Mouse (Mus musculus): ENCODE results near the gene Igf2r. TPM values are rescaled to one million over a fixed set of nuclear protein-coding genes. Genes with fewer than 3 reads are reported as not detected.

Gene Igf2r
- total and polyA plus RNA-seq, 3 experiments = 20.3 to 75.5 (median 74.3) TPM

GRCm38 (mm10) chr17:12660572-12661260 lies 108.7 kb downstream of the Igf2r start:
- H3K4me1 ChIP-seq (ENCODE audit: insufficient read depth, low read depth, low read length) = peaks cover 11% of the 10 kb centered on the region; the same call in 1 of the 2 replicates
- TF ChIP-seq TAL1 (conservative IDR thresholded peaks at IDR 0.05; ENCODE audit: low read depth, low read length) (no peak), CTCF (IDR thresholded peaks at IDR 0.05; ENCODE audit: low read depth, low read length) (no peak), POLR2AphosphoS5 (IDR thresholded peaks at IDR 0.05; ENCODE audit: insufficient replicate concordance, low read depth, low read length) (no peak), GATA1 (IDR thresholded peaks at IDR 0.05; ENCODE audit: borderline replicate concordance, low read length) (no peak), GATA2 (IDR thresholded peaks at IDR 0.05; ENCODE audit: borderline replicate concordance, low read depth, low read length) (no peak)
- H3K36me3 ChIP-seq (replicated peaks) = no peaks in the 10 kb centered on the region
- no peaks in the 10 kb centered on the region for H3K9me3 ChIP-seq (replicated peaks)
- no peak for ATAC-seq (ENCODE audit: extremely low read depth, insufficient number of reproducible peaks, low FRiP score, poor library complexity, severe bottlenecking)
- H3K4me3 ChIP-seq (ENCODE audit: low read depth, low read length) = no peak overlapping the region
- DNase-seq (ENCODE audit: low spot score) = no peak
- peaks cover 79% of the 10 kb centered on the region for H3K27me3 ChIP-seq (ENCODE audit: insufficient read depth, low read length)

- DNase-seq (ENCODE audit: low spot score) = no peak
Measured at GRCm38 (mm10) chr17:12659233-12659632, 110.2 kb downstream of the Igf2r start.

GRCm38 (mm10) chr17:12658784-12659183 lies 110.7 kb downstream of the Igf2r start:
- Histone ChIP-seq H3K36me3 (replicated peaks) (no peaks in the 10 kb centered on the region), H3K4me1 (ENCODE audit: insufficient read depth, low read depth, low read length) (peaks cover 11% of the 10 kb centered on the region; the same call in 1 of the 2 replicates), H3K4me3 (ENCODE audit: low read depth, low read length) (no peak overlapping the region), H3K27me3 (ENCODE audit: insufficient read depth, low read length) (peaks cover 73% of the 10 kb centered on the region), H3K9me3 (replicated peaks) (no peaks in the 10 kb centered on the region)
- no peak for ATAC-seq (ENCODE audit: extremely low read depth, insufficient number of reproducible peaks, low FRiP score, poor library complexity, severe bottlenecking)
- no peak for DNase-seq (ENCODE audit: low spot score)
- TF ChIP-seq TAL1 (conservative IDR thresholded peaks at IDR 0.05; ENCODE audit: low read depth, low read length) (no peak), POLR2AphosphoS5 (IDR thresholded peaks at IDR 0.05; ENCODE audit: insufficient replicate concordance, low read depth, low read length) (no peak), GATA2 (IDR thresholded peaks at IDR 0.05; ENCODE audit: borderline replicate concordance, low read depth, low read length) (no peak), GATA1 (IDR thresholded peaks at IDR 0.05; ENCODE audit: borderline replicate concordance, low read length) (no peak), CTCF (IDR thresholded peaks at IDR 0.05; ENCODE audit: low read depth, low read length) (no peak)

More at GRCm38 (mm10) chr17:12659233-12659632, 110.2 kb downstream of the Igf2r start:
- no peaks in the 10 kb centered on the region for H3K36me3 ChIP-seq (replicated peaks)
- no peaks in the 10 kb centered on the region for H3K9me3 ChIP-seq (replicated peaks)
- H3K4me1 ChIP-seq (ENCODE audit: insufficient read depth, low read depth, low read length) = peaks cover 11% of the 10 kb centered on the region; the same call in 1 of the 2 replicates
- no peak for ATAC-seq (ENCODE audit: extremely low read depth, insufficient number of reproducible peaks, low FRiP score, poor library complexity, severe bottlenecking)
- TF ChIP-seq GATA2 (IDR thresholded peaks at IDR 0.05; ENCODE audit: borderline replicate concordance, low read depth, low read length) = no peak
- TF ChIP-seq TAL1 (conservative IDR thresholded peaks at IDR 0.05; ENCODE audit: low read depth, low read length) = no peak
- no peak for TF ChIP-seq CTCF (IDR thresholded peaks at IDR 0.05; ENCODE audit: low read depth, low read length)
- H3K4me3 ChIP-seq (ENCODE audit: low read depth, low read length) = no peak overlapping the region
- peaks cover 77% of the 10 kb centered on the region for H3K27me3 ChIP-seq (ENCODE audit: insufficient read depth, low read length)

- ATAC-seq (ENCODE audit: extremely low read depth, insufficient number of reproducible peaks, low FRiP score, poor library complexity, severe bottlenecking) (no peak), DNase-seq (ENCODE audit: low spot score) (no peak)
- no peaks in the 10 kb centered on the region for H3K9me3 ChIP-seq (replicated peaks)
Measured at GRCm38 (mm10) chr17:12655826-12656225, 113.6 kb downstream of the Igf2r start.

GRCm38 (mm10) chr17:12654061-12654460 lies 115.4 kb downstream of the Igf2r start:
- no peaks in the 10 kb centered on the region for H3K9me3 ChIP-seq (replicated peaks)

More at GRCm38 (mm10) chr17:12655826-12656225, 113.6 kb downstream of the Igf2r start:
- Histone ChIP-seq H3K27me3 (ENCODE audit: insufficient read depth, low read length) (peaks cover 67% of the 10 kb centered on the region), H3K4me3 (ENCODE audit: low read depth, low read length) (no peak overlapping the region), H3K36me3 (replicated peaks) (no peaks in the 10 kb centered on the region), H3K4me1 (ENCODE audit: insufficient read depth, low read depth, low read length) (peaks cover 5% of the 10 kb centered on the region; the same call in 1 of the 2 replicates)
- TF ChIP-seq CTCF (IDR thresholded peaks at IDR 0.05; ENCODE audit: low read depth, low read length) (no peak), TAL1 (conservative IDR thresholded peaks at IDR 0.05; ENCODE audit: low read depth, low read length) (no peak), GATA2 (IDR thresholded peaks at IDR 0.05; ENCODE audit: borderline replicate concordance, low read depth, low read length) (no peak), GATA1 (IDR thresholded peaks at IDR 0.05; ENCODE audit: borderline replicate concordance, low read length) (no peak), POLR2AphosphoS5 (IDR thresholded peaks at IDR 0.05; ENCODE audit: insufficient replicate concordance, low read depth, low read length) (no peak)

GRCm38 (mm10) chr17:12652604-12653003 lies 116.9 kb downstream of the Igf2r start:
- ATAC-seq (ENCODE audit: extremely low read depth, insufficient number of reproducible peaks, low FRiP score, poor library complexity, severe bottlenecking) (no peak), DNase-seq (ENCODE audit: low spot score) (no peak)
- H3K27me3 ChIP-seq (ENCODE audit: insufficient read depth, low read length) = peaks cover 67% of the 10 kb centered on the region
- H3K9me3 ChIP-seq (replicated peaks) = no peaks in the 10 kb centered on the region
- no peak overlapping the region for H3K4me3 ChIP-seq (ENCODE audit: low read depth, low read length)
- H3K4me1 ChIP-seq (ENCODE audit: insufficient read depth, low read depth, low read length) = no peaks in the 10 kb centered on the region
- TF ChIP-seq GATA1 (IDR thresholded peaks at IDR 0.05; ENCODE audit: borderline replicate concordance, low read length) = no peak
- H3K36me3 ChIP-seq (replicated peaks) = no peaks in the 10 kb centered on the region

More at GRCm38 (mm10) chr17:12654061-12654460, 115.4 kb downstream of the Igf2r start:
- Histone ChIP-seq H3K36me3 (replicated peaks) (no peaks in the 10 kb centered on the region), H3K4me1 (ENCODE audit: insufficient read depth, low read depth, low read length) (no peaks in the 10 kb centered on the region), H3K4me3 (ENCODE audit: low read depth, low read length) (no peak overlapping the region), H3K27me3 (ENCODE audit: insufficient read depth, low read length) (peaks cover 74% of the 10 kb centered on the region)
- TF ChIP-seq TAL1 (conservative IDR thresholded peaks at IDR 0.05; ENCODE audit: low read depth, low read length) = no peak
- no peak for TF ChIP-seq GATA2 (IDR thresholded peaks at IDR 0.05; ENCODE audit: borderline replicate concordance, low read depth, low read length)
- TF ChIP-seq CTCF (IDR thresholded peaks at IDR 0.05; ENCODE audit: low read depth, low read length) = no peak
- TF ChIP-seq GATA1 (IDR thresholded peaks at IDR 0.05; ENCODE audit: borderline replicate concordance, low read length) = no peak
- no peak for TF ChIP-seq POLR2AphosphoS5 (IDR thresholded peaks at IDR 0.05; ENCODE audit: insufficient replicate concordance, low read depth, low read length)
- ATAC-seq (ENCODE audit: extremely low read depth, insufficient number of reproducible peaks, low FRiP score, poor library complexity, severe bottlenecking) = no peak
- DNase-seq (ENCODE audit: low spot score) = no peak

All from G1E (cell line).